Mouse (Mus musculus) kidney, postnatal 0 days (tissue): ENCODE results near the gene Slc4a10. TPM values are rescaled to one million over a fixed set of nuclear protein-coding genes. Genes with fewer than 3 reads are reported as not detected.

Source experiments
- ATAC-seq: fragments of 200-750 bp; cut with Nextera tagmentation; replicated peaks from 2 replicates; pipeline ENCODE4 v1.8.0; 2017; ENCODE audit warnings: low read depth, moderate number of reproducible peaks, moderate TSS enrichment, moderate library complexity; ENCODE audit not compliant: low FRiP score
- DNase-seq: peaks from one replicate; pipeline ENCODE4 v3.0.0-alpha.2; 2016; ENCODE audit warnings: low spot score
- H3K27ac ChIP-seq: fragments of 300-500 bp; sonication (generic); 2 replicates; pipeline ENCODE4 v1.5.1; 2014; ENCODE audit warnings: mild to moderate bottlenecking
- H3K27me3 ChIP-seq: fragments of 300-500 bp; sonication (generic); 2 replicates; pipeline ENCODE4 v1.6.1; 2014; ENCODE audit warnings: low read length, mixed read lengths; ENCODE audit not compliant: insufficient read depth
- H3K36me3 ChIP-seq: fragments of 300-500 bp; sonication (generic); 2 replicates; pipeline ENCODE4 v1.6.1; 2014; ENCODE audit warnings: low read length, mixed read lengths; ENCODE audit not compliant: insufficient read depth
- H3K4me1 ChIP-seq: fragments of 300-500 bp; sonication (generic); replicated peaks from 2 replicates; pipeline ENCODE4 v1.6.1; 2014; ENCODE audit warnings: antibody characterized with exemption, low read length, mixed read lengths; ENCODE audit not compliant: insufficient read depth
- H3K4me2 ChIP-seq: fragments of 300-500 bp; sonication (generic); 2 replicates; pipeline ENCODE4 v1.6.1; 2014; ENCODE audit warnings: mild to moderate bottlenecking, low read length, moderate library complexity, mixed read lengths
- H3K4me3 ChIP-seq: fragments of 300-500 bp; sonication (generic); replicated peaks from 2 replicates; pipeline ENCODE4 v1.5.1; 2014; ENCODE audit warnings: low read depth, low read length
- H3K9ac ChIP-seq: fragments of 300-500 bp; sonication (generic); 2 replicates; pipeline ENCODE4 v1.6.1; 2014; ENCODE audit warnings: low read depth, low read length
- H3K9me3 ChIP-seq: fragments of 300-500 bp; sonication (generic); replicated peaks from 2 replicates; pipeline ENCODE4 v1.6.1; 2016; ENCODE audit warnings: low read length, inconsistent platforms, mixed read lengths
- CTCF ChIP-seq: IDR thresholded peaks from 2 replicates; pipeline ENCODE4 v1.5.1; 2016; ENCODE audit warnings: antibody characterized with exemption, low read depth, mild to moderate bottlenecking, moderate library complexity
- WGBS: fragments of 180-500 bp; shearing (Covaris S2); extraction: QIAGEN DNeasy Blood & Tissue Kit; methylation state at CpG from one replicate; pipeline ENCODE4 v1.1.7; 2014; 5-methylcytosine and 5-hydroxymethylcytosine counted together
- polyA plus RNA-seq: library from polyadenylated mRNA; unstranded; fragments of >200 nt; fragmentation: Nextera tagmentation; extraction: Ambion mirVana; gene quantifications from 2 replicates; pipeline ENCODE4 v1.2.1, GENCODE M21; 2015

Slc4a10 gene
- polyA plus RNA-seq, 1 experiment from 2014 or later = 0.38 TPM

DNA sequence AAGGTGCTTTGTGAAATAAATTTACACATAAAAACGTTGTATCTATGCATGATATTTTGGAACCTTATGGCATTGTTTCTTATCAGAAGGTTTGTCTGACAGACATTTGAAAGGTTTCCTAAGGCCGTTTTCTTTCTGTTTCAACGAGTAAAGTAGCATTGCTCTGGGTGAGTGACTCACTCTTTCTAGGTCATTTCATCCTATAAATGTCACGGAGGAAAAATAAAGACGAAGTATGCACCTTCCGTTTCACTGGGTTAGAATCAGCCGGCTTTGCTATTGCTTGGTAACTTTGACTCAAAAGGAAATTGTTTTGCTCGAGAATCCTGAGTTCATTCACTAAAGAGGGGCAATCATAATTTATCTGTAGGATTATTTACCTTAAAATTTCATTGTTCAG lies 88.6 kb downstream of the Slc4a10 start:
- DNase-seq = no peak
- no peaks in the 10 kb centered on the region for H3K4me1 ChIP-seq
- WGBS = 20% methylated on average over 8 of the region's 8 CpGs
- no peak overlapping the region for H3K27ac ChIP-seq
- no peaks in the 10 kb centered on the region for H3K27me3 ChIP-seq
- no peak for ATAC-seq
- no peak for TF ChIP-seq CTCF
- no peak overlapping the region for H3K4me2 ChIP-seq
- no peak overlapping the region for H3K4me3 ChIP-seq
- no peaks in the 10 kb centered on the region for H3K9me3 ChIP-seq
- no peak overlapping the region for H3K9ac ChIP-seq
- no peaks in the 10 kb centered on the region for H3K36me3 ChIP-seq

- H3K27me3 ChIP-seq = no peaks in the 10 kb centered on the region
- H3K9me3 ChIP-seq = no peaks in the 10 kb centered on the region
- DNase-seq = no peak
- H3K9ac ChIP-seq = no peak overlapping the region
- no peaks in the 10 kb centered on the region for H3K4me1 ChIP-seq
- no peak for TF ChIP-seq CTCF
- 57% methylated on average over 3 of the region's 3 CpGs for WGBS
- H3K4me3 ChIP-seq = no peak overlapping the region
- no peak overlapping the region for H3K27ac ChIP-seq
- no peaks in the 10 kb centered on the region for H3K36me3 ChIP-seq
- no peak for ATAC-seq
- no peak overlapping the region for H3K4me2 ChIP-seq
These were observed 101.4 kb downstream of the Slc4a10 start for GRCm38 (mm10) chr2:62147636-62148035.

DNA sequence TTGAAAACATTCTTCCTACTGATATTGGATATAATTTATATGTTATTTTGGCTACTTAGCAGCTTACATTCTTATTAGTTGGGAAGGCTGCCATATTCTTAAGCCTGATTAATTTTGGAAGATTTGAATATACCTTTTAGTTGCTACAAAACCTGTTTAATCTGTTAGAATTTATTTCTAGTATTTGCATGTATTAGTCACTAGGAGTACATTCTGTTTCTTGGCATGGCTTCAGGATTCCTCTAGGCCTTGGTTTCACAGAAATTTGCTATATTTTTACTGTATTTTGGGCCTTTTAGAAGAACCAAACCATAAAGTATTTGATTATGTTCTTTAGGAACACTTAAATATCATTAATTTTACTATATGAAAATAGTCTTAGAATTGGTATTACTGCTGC lies 103.2 kb downstream of the Slc4a10 start:
- Histone ChIP-seq H3K27me3 (no peaks in the 10 kb centered on the region), H3K27ac (no peak overlapping the region), H3K4me3 (no peak overlapping the region), H3K9ac (no peak overlapping the region), H3K4me2 (no peak overlapping the region), H3K9me3 (no peaks in the 10 kb centered on the region), H3K36me3 (no peaks in the 10 kb centered on the region), H3K4me1 (no peaks in the 10 kb centered on the region)
- no peak for DNase-seq
- no peak for ATAC-seq
- no peak for TF ChIP-seq CTCF

DNA sequence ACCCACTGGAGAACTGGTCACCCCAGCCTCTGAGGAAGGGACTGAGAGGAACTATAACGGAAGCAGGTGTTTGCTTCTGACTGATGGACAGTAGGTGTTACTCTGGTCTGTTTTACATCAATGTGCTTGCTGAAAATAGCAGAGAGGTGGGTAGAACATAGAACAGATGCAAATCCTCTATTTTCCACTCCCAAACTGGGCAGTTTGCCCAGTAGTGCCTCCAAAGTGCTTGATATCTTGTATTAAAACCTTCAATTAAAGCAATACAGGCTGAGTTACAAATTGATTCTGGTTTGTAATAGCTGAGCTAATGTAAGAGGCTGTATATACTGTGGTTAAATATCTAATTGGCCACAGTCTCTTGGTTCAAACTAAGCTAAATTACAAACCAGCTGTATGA lies 104.6 kb downstream of the Slc4a10 start:
- 71% methylated on average over 1 of the region's 1 CpGs for WGBS
- no peaks in the 10 kb centered on the region for H3K36me3 ChIP-seq
- H3K9ac ChIP-seq = no peak overlapping the region
- no peak for ATAC-seq
- H3K9me3 ChIP-seq = no peaks in the 10 kb centered on the region
- no peak overlapping the region for H3K4me3 ChIP-seq
- no peak overlapping the region for H3K27ac ChIP-seq
- DNase-seq = no peak
- no peaks in the 10 kb centered on the region for H3K4me1 ChIP-seq
- no peak overlapping the region for H3K4me2 ChIP-seq
- no peak for TF ChIP-seq CTCF
- H3K27me3 ChIP-seq = no peaks in the 10 kb centered on the region

DNA sequence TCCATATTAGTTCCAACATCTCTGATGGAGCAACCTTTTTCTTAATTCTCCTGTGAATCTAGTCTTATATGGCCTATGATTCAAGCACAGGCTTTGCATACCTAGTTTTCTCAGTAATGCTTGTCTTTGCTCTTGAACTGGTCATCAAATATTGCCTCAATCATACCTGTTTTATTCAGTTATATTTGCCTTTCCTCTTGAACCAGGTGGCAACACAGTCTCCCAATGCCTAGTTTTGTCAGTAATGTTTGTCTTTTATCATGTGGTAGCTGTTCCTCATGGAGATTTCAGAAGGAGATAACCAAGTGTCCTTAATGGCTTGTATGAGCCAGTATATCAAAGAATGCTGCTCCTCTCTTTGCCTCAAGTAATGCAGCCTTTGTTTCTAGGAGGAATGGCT lies 163.8 kb downstream of the Slc4a10 start:
- ATAC-seq = no peak

DNA sequence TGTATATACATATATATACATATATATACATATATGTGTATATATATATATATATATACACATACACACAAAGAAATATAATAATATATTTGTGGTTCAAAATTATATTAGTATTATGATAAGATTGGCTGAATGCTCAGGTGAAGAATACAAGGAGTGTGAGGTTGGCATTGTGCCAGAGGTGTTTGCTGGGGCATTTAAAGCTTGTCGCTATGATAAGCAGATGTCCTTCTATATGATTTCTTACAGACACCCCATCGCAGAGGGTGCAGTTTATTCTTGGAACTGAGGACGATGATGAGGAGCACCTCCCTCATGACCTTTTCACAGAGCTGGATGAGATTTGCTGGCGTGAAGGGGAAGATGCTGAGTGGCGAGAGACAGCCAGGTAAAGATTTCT lies 164.8 kb downstream of the Slc4a10 start:
- Histone ChIP-seq H3K36me3 (no peaks in the 10 kb centered on the region), H3K27ac (no peak overlapping the region), H3K9ac (no peak overlapping the region), H3K4me3 (no peak overlapping the region), H3K9me3 (no peaks in the 10 kb centered on the region), H3K27me3 (no peaks in the 10 kb centered on the region), H3K4me2 (no peak overlapping the region), H3K4me1 (no peaks in the 10 kb centered on the region)
- WGBS = 87% methylated on average over 5 of the region's 5 CpGs
- ATAC-seq = no peak
- no peak for TF ChIP-seq CTCF
- DNase-seq = no peak

More for the DNA sequence above, 163.8 kb downstream of the Slc4a10 start:
- Histone ChIP-seq H3K36me3 (no peaks in the 10 kb centered on the region), H3K4me1 (no peaks in the 10 kb centered on the region), H3K27me3 (no peaks in the 10 kb centered on the region), H3K9ac (no peak overlapping the region), H3K4me2 (no peak overlapping the region), H3K9me3 (no peaks in the 10 kb centered on the region), H3K4me3 (no peak overlapping the region), H3K27ac (no peak overlapping the region)
- DNase-seq = no peak
- TF ChIP-seq CTCF = no peak

GRCm38 (mm10) chr2:62227563-62227962 lies 181.3 kb downstream of the Slc4a10 start:
- Histone ChIP-seq H3K27me3 (no peaks in the 10 kb centered on the region), H3K9me3 (no peaks in the 10 kb centered on the region), H3K36me3 (no peaks in the 10 kb centered on the region), H3K4me1 (no peaks in the 10 kb centered on the region), H3K9ac (no peak overlapping the region), H3K4me2 (no peak overlapping the region), H3K4me3 (no peak overlapping the region), H3K27ac (no peak overlapping the region)
- no peak for TF ChIP-seq CTCF
- no peak for DNase-seq
- ATAC-seq = no peak
